Mouse (Mus musculus) cerebellum, adult 11-12 months (tissue): ENCODE data around the gene 1700001P01Rik.
A peak's percentile ranks its signal among the peaks of the same experiment; 100 is the strongest.
"Not testable (repeated sequence)": the region's sequence is repeated elsewhere in the genome, so short reads cannot be mapped to it uniquely, and the experiment has no call there.

Experiments used
- DNase-seq: peaks from one replicate; pipeline ENCODE4 v3.0.0; 2022

1700001P01Rik gene

GRCm38 (mm10) chr11:97793165-97793564 lies 17.4 kb upstream of the 1700001P01Rik start:
- DNase-seq: no peak

GRCm38 (mm10) chr11:97790778-97791438 lies 15.2 kb upstream of the 1700001P01Rik start:
- DNase-seq: not testable (repeated sequence)

- DNase-seq: no peak
Measured at GRCm38 (mm10) chr11:97789727-97790126, 14.0 kb upstream of the 1700001P01Rik start.

- DNase-seq: no peak
Measured at GRCm38 (mm10) chr11:97787961-97788360, 12.2 kb upstream of the 1700001P01Rik start.

GRCm38 (mm10) chr11:97782564-97782895 lies 6.8 kb upstream of the 1700001P01Rik start:
- DNase-seq: no peak

- peak; percentile 98 for DNase-seq
Measured at GRCm38 (mm10) chr11:97781832-97782563, 6.3 kb upstream of the 1700001P01Rik start, which contains the start of gene Rpl23. Gene Rpl23, minus strand, starts transcription at chr11:97782437.

GRCm38 (mm10) chr11:97781478-97781831 lies 5.7 kb upstream of the 1700001P01Rik start:
- no peak for DNase-seq

GRCm38 (mm10) chr11:97779968-97780701 lies 4.4 kb upstream of the 1700001P01Rik start:
- no peak for DNase-seq

- DNase-seq: no peak
Measured at GRCm38 (mm10) chr11:97778918-97779317, 3.2 kb upstream of the 1700001P01Rik start.

- no peak for DNase-seq
Measured at GRCm38 (mm10) chr11:97777129-97777529, 1.4 kb upstream of the 1700001P01Rik start.

- no peak for DNase-seq
Measured at GRCm38 (mm10) chr11:97776497-97777128, 895 bp upstream of the 1700001P01Rik start.

- no peak for DNase-seq
Measured at GRCm38 (mm10) chr11:97775186-97775585, 532 bp downstream of the 1700001P01Rik start.

- no peak for DNase-seq
Measured at GRCm38 (mm10) chr11:97771410-97771809, 4.3 kb downstream of the 1700001P01Rik start.

- DNase-seq: no peak
Measured at GRCm38 (mm10) chr11:97769704-97770103, 6.0 kb downstream of the 1700001P01Rik start.

GRCm38 (mm10) chr11:97766154-97766881 lies 9.4 kb downstream of the 1700001P01Rik start, which contains the start of gene Cwc25:
Gene Cwc25, minus strand, starts transcription at chr11:97766556.
- peak; percentile 94 for DNase-seq

GRCm38 (mm10) chr11:97761638-97762037 lies 14.1 kb downstream of the 1700001P01Rik start:
- no peak for DNase-seq

GRCm38 (mm10) chr11:97758942-97759341 lies 16.8 kb downstream of the 1700001P01Rik start:
- no peak for DNase-seq

- no peak for DNase-seq
Measured at GRCm38 (mm10) chr11:97758125-97758524, 17.6 kb downstream of the 1700001P01Rik start.

- DNase-seq: no peak
Measured at GRCm38 (mm10) chr11:97753277-97753676, 22.4 kb downstream of the 1700001P01Rik start.

GRCm38 (mm10) chr11:97748496-97748895 lies 27.2 kb downstream of the 1700001P01Rik start:
- no peak for DNase-seq

GRCm38 (mm10) chr11:97747773-97748172 lies 27.9 kb downstream of the 1700001P01Rik start:
- DNase-seq: peak; percentile 56

- no peak for DNase-seq
Measured at GRCm38 (mm10) chr11:97745331-97745721, 30.4 kb downstream of the 1700001P01Rik start.
